Mouse (Mus musculus): Measurements from ENCODE around the gene D10Wsu102e. TPM values are rescaled to one million over a fixed set of nuclear protein-coding genes. Genes with fewer than 3 reads are reported as not detected.

The D10Wsu102e gene
- total and polyA plus RNA-seq, 3 experiments: 0.67 to 5.5 (median 2.3) TPM

GRCm38 (mm10) chr10:83533910-83534283 is 173.9 kb downstream of the D10Wsu102e start, which contains the start of gene Aldh1l2:
Gene Aldh1l2 (minus strand): TSS chr10:83534140.
- H3K36me3 ChIP-seq (replicated peaks): no peaks in the 10 kb centered on the region
- ATAC-seq (ENCODE audit: extremely low read depth, insufficient number of reproducible peaks, low FRiP score, poor library complexity, severe bottlenecking): 0 out of 2 replicates have a peak, but pooled peaks have one; percentile 15
- peaks cover 39% of the 10 kb centered on the region for H3K27me3 ChIP-seq (ENCODE audit: insufficient read depth, low read length)
- H3K4me1 ChIP-seq (ENCODE audit: insufficient read depth, low read depth, low read length): peaks cover 7% of the 10 kb centered on the region
- H3K9me3 ChIP-seq (replicated peaks): no peaks in the 10 kb centered on the region
- TF ChIP-seq CTCF (IDR thresholded peaks at IDR 0.05; ENCODE audit: low read depth, low read length): no peak
- TF ChIP-seq TAL1 (conservative IDR thresholded peaks at IDR 0.05; ENCODE audit: low read depth, low read length): no peak
- H3K4me3 ChIP-seq (ENCODE audit: low read depth, low read length): peak within 1 kb of the TSS; percentile 25; the same call in 1 of the 2 replicates
- DNase-seq (ENCODE audit: low spot score): no peak

- TF ChIP-seq CTCF (IDR thresholded peaks at IDR 0.05; ENCODE audit: low read depth, low read length) (no peak), POLR2AphosphoS5 (IDR thresholded peaks at IDR 0.05; ENCODE audit: insufficient replicate concordance, low read depth, low read length) (no peak), GATA2 (IDR thresholded peaks at IDR 0.05; ENCODE audit: borderline replicate concordance, low read depth, low read length) (no peak), GATA1 (IDR thresholded peaks at IDR 0.05; ENCODE audit: borderline replicate concordance, low read length) (no peak), TAL1 (conservative IDR thresholded peaks at IDR 0.05; ENCODE audit: low read depth, low read length) (no peak)
These were observed 176.4 kb downstream of the D10Wsu102e start for GRCm38 (mm10) chr10:83536436-83536835.

More at GRCm38 (mm10) chr10:83536436-83536835, 176.4 kb downstream of the D10Wsu102e start:
- Histone ChIP-seq H3K36me3 (replicated peaks) (no peaks in the 10 kb centered on the region), H3K4me3 (ENCODE audit: low read depth, low read length) (no peak overlapping the region), H3K4me1 (ENCODE audit: insufficient read depth, low read depth, low read length) (peaks cover 9% of the 10 kb centered on the region), H3K9me3 (replicated peaks) (no peaks in the 10 kb centered on the region), H3K27me3 (ENCODE audit: insufficient read depth, low read length) (peaks cover 36% of the 10 kb centered on the region)
- DNase-seq (ENCODE audit: low spot score) (no peak), ATAC-seq (ENCODE audit: extremely low read depth, insufficient number of reproducible peaks, low FRiP score, poor library complexity, severe bottlenecking) (no peak)

Other genes with a start within 250 kb of the D10Wsu102e start
- gene Slc41a2, start 22.3 kb upstream of the D10Wsu102e start, total RNA-seq (2014; fragmentation: Nextera tagmentation): not detected in 2 replicates
- gene Slc41a2, start 22.3 kb upstream of the D10Wsu102e start, total RNA-seq (2017): 0.05 TPM in 1 of 2 replicates, not detected in the other
- not detected in 2 replicates for gene Slc41a2, start 22.3 kb upstream of the D10Wsu102e start, polyA plus RNA-seq (2012)
- not detected in 2 replicates for gene Aldh1l2, start 173.9 kb downstream of the D10Wsu102e start, total RNA-seq (2014; fragmentation: Nextera tagmentation)
- under 0.01 and 0.27 TPM in 2 replicates for gene Aldh1l2, start 173.9 kb downstream of the D10Wsu102e start, total RNA-seq (2017)
- not detected in 2 replicates for gene Aldh1l2, start 173.9 kb downstream of the D10Wsu102e start, polyA plus RNA-seq (2012)
- gene Washc4, start 183.5 kb downstream of the D10Wsu102e start, total RNA-seq (2014; fragmentation: Nextera tagmentation): 46.0 and 48.3 TPM in 2 replicates
- 57.4 and 61.5 TPM in 2 replicates for gene Washc4, start 183.5 kb downstream of the D10Wsu102e start, total RNA-seq (2017)
- 1.5 and 2.3 TPM in 2 replicates for gene Washc4, start 183.5 kb downstream of the D10Wsu102e start, polyA plus RNA-seq (2012)

Data from G1E (cell line).